ENCODE assay signal across 19 mouse cellular contexts in the genomic region with DNA sequence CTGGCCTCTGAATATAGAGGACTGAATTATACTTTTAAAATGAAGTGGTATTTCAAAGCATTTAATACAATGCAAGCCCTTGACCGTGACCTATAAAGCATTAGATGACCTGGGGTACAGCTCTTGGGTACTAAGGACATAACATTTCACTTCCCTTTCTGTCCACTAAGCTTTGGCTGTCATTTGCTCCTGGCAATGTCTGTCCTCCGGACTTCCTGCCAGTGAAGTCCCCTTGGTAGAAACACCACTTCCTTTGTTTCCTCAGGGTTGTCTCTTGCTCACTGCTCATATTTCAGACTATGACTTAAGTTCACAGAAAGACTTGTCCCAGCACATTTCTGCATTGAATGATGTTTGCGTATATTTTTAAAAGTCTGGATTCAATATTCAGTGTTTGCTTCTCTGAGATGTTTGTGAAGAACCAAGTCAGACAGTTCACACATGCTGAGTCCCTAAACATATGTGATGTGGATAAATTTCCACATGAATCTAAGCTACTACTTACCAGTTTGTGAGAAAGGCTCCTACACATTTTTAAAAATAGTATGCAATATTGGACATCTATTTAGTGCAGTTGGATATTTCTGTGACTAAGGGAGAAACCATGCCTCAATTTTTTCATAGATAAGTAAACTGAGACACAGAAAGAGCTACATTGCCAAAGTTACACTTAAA.
DNase-seq lines count a peak whose midpoint lies in the region; ATAC-seq and TF ChIP-seq lines count a peak whose summit lies in the region.
"Had no signal": no experiment of that assay in that cellular context is flagged by ENCODE, and none has a peak within 500 bp of the region (broad histone marks: within the 10 kb centered on the region; RNA-seq: fewer than 3 reads in every experiment).

No protein-coding gene starts in this region.

- no peak for ATAC-seq in lung, embryonic 14.5 days (ENCODE audit: insufficient read depth)
- ATAC-seq in hematopoietic stem cell, adult 5-6 weeks (replicated peaks in 1 of 2; ENCODE audit: insufficient read depth in 1 of 2, low FRiP score in 2 of 2, low TSS enrichment in 1 of 2, low read depth in 1 of 2, poor library complexity in 2 of 2, severe bottlenecking in 2 of 2) = peak; percentile 80 to 82
- ATAC-seq in inflammation-experienced regulatory T-cells, adult 6 months = no peak
- ATAC-seq: hindbrain, postnatal 0 days had no signal

- H3K27ac ChIP-seq in lung, embryonic 14.5 days (ENCODE audit: low read depth) = no peak overlapping the region
- H3K27ac ChIP-seq: hindbrain, postnatal 0 days; lung, embryonic 15.5 days; midbrain, embryonic 10.5 days; neural tube, embryonic 13.5 days; stomach, embryonic 15.5 days had no signal

- H3K4me3 ChIP-seq in lung, embryonic 14.5 days (ENCODE audit: low read depth, low read length) = no peak overlapping the region
- H3K4me3 ChIP-seq: lung, embryonic 15.5 days; midbrain, embryonic 10.5 days; neural tube, embryonic 13.5 days; stomach, embryonic 15.5 days had no signal

- H3K27me3 ChIP-seq in lung, embryonic 14.5 days (ENCODE audit: insufficient read depth, low read length) = no peaks in the 10 kb centered on the region
- H3K27me3 ChIP-seq: lung, embryonic 15.5 days; neural tube, embryonic 13.5 days; stomach, embryonic 15.5 days had no signal

- peak; percentile 93 for DNase-seq in heart, adult 11 months
- no peak for DNase-seq in heart, postnatal 36 days
- DNase-seq in lung, embryonic 14.5 days = peak; percentile 15
- DNase-seq in lung, postnatal 10 days = no peak
- DNase-seq in cerebellum, adult 18-20 months = no peak
- DNase-seq: adrenal gland, postnatal 36 days; cerebellum, adult 9-11 months; gastrocnemius, postnatal 36 days; kidney, adult 18-20 months; kidney, postnatal 14 days; right cerebral cortex, postnatal 14 days; thymus, adult 2 months had no signal

- H3K9ac ChIP-seq in lung, embryonic 14.5 days = no peak overlapping the region
- H3K9ac ChIP-seq: lung, embryonic 15.5 days; neural tube, embryonic 13.5 days; stomach, embryonic 15.5 days had no signal

- no peak for TF ChIP-seq CTCF in lung, embryonic 14.5 days (IDR thresholded peaks at IDR 0.05; ENCODE audit: low read depth)

- H3K36me3 ChIP-seq in lung, embryonic 14.5 days (ENCODE audit: insufficient read depth) = no peaks in the 10 kb centered on the region
- H3K36me3 ChIP-seq: lung, embryonic 15.5 days; midbrain, embryonic 10.5 days; neural tube, embryonic 13.5 days; stomach, embryonic 15.5 days had no signal

- no peaks in the 10 kb centered on the region for H3K4me1 ChIP-seq in lung, embryonic 14.5 days (ENCODE audit: insufficient read depth)
- H3K4me1 ChIP-seq: midbrain, embryonic 10.5 days; neural tube, embryonic 13.5 days; stomach, embryonic 15.5 days had no signal

- WGBS in lung, embryonic 14.5 days = 63% methylated on average over 3 of the region's 3 CpGs

- no peak overlapping the region for H3K4me2 ChIP-seq in lung, embryonic 14.5 days
- H3K4me2 ChIP-seq: lung, embryonic 15.5 days; neural tube, embryonic 13.5 days; stomach, embryonic 15.5 days had no signal

- intact Hi-C loops in heart, postnatal 36 days (cut with DNase I) = no loop called here

- H3K9me3 ChIP-seq in lung, embryonic 14.5 days (ENCODE audit: low read depth, low read length) = no peaks in the 10 kb centered on the region
- H3K9me3 ChIP-seq: lung, embryonic 15.5 days; midbrain, embryonic 10.5 days; neural tube, embryonic 13.5 days; stomach, embryonic 15.5 days had no signal

Comparison
In these comparisons a context has a peak if more than half of its experiments do, and no peak if none do; other contexts are left out.
1. DNase-seq: peak in heart, adult 11 months (single experiment) and lung, embryonic 14.5 days (single experiment); none in heart, postnatal 36 days (0 of 2), lung, postnatal 10 days (single experiment) and cerebellum, adult 18-20 months (0 of 2).
2. ATAC-seq: peak in hematopoietic stem cell, adult 5-6 weeks (2 of 2); none in lung, embryonic 14.5 days (single experiment) and inflammation-experienced regulatory T-cells, adult 6 months (single experiment).